Mouse (Mus musculus): Measurements from ENCODE around the gene Vav1. TPM values are rescaled to one million over a fixed set of nuclear protein-coding genes. Genes with fewer than 3 reads are reported as not detected.
"Not testable (repeated sequence)": the region's sequence is repeated elsewhere in the genome, so short reads cannot be mapped to it uniquely, and the experiment has no call there.

Gene Vav1
- polyA plus RNA-seq, 1 experiment from 2014 or later = 20.6 TPM

DNA sequence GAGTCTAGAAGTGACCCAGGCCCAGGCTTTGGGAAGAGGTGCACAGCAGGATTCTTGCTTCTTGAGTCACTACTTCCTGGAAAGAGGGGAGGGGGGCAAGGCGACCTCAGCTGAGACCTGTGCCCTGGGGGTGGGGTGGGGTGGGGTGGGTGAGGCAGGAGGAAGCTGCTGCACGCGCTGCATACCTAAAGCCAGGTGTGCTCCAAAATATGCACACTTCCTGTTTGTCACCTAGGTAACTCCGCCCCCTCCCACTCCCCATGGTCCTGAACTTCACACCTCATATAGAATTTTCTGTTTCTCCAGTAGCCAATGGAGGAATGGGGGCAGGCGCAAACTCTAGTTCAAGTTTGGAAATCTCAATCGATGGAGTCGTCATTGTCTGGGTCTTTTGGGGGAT, 5.1 kb upstream of the Vav1 start:
- ATAC-seq (replicated peaks; ENCODE audit: low FRiP score) (no peak), DNase-seq (ENCODE audit: low spot score) (no peak)
- H3K27ac ChIP-seq (ENCODE audit: low read depth, low read length) = no peak overlapping the region

GRCm38 (mm10) chr17:57274686-57275085, 4.2 kb upstream of the Vav1 start:
- WGBS = 6% methylated on average over 15 of the region's 15 CpGs
- ATAC-seq (replicated peaks; ENCODE audit: low FRiP score) (no peak), DNase-seq (ENCODE audit: low spot score) (no peak)
- Histone ChIP-seq H3K4me1 (replicated peaks; ENCODE audit: control insufficient read depth, insufficient read depth, low read length) (peaks cover 10% of the 10 kb centered on the region), H3K4me2 (peak overlapping the region; percentile 89), H3K9me3 (ENCODE audit: control insufficient read depth, low read length) (no peaks in the 10 kb centered on the region), H3K27ac (ENCODE audit: low read depth, low read length) (no peak overlapping the region), H3K4me3 (ENCODE audit: low read depth, low read length) (peak overlapping the region; percentile 51), H3K36me3 (ENCODE audit: control insufficient read depth, insufficient read depth, low read length) (no peaks in the 10 kb centered on the region), H3K27me3 (replicated peaks; ENCODE audit: control insufficient read depth, insufficient read depth, low read length) (peaks cover 23% of the 10 kb centered on the region), H3K9ac (ENCODE audit: low read depth, low read length) (peak overlapping the region; percentile 10; the same call in 1 of the 2 replicates)

More for the DNA sequence above, 5.1 kb upstream of the Vav1 start:
- no peak overlapping the region for H3K9ac ChIP-seq (ENCODE audit: low read depth, low read length)
- no peaks in the 10 kb centered on the region for H3K9me3 ChIP-seq (ENCODE audit: control insufficient read depth, low read length)
- H3K4me1 ChIP-seq (replicated peaks; ENCODE audit: control insufficient read depth, insufficient read depth, low read length) = peaks cover 10% of the 10 kb centered on the region
- H3K4me3 ChIP-seq (ENCODE audit: low read depth, low read length) = no peak overlapping the region
- 28% methylated on average over 7 of the region's 7 CpGs for WGBS
- peaks cover 23% of the 10 kb centered on the region for H3K27me3 ChIP-seq (replicated peaks; ENCODE audit: control insufficient read depth, insufficient read depth, low read length)
- no peak overlapping the region for H3K4me2 ChIP-seq
- no peaks in the 10 kb centered on the region for H3K36me3 ChIP-seq (ENCODE audit: control insufficient read depth, insufficient read depth, low read length)

GRCm38 (mm10) chr17:57275111-57275996, 3.5 kb upstream of the Vav1 start:
- 1% methylated on average over 53 of the region's 53 CpGs for WGBS
- ATAC-seq (replicated peaks; ENCODE audit: low FRiP score) (peak; percentile 79), DNase-seq (ENCODE audit: low spot score) (peak; percentile 78)
- no peaks in the 10 kb centered on the region for H3K36me3 ChIP-seq (ENCODE audit: control insufficient read depth, insufficient read depth, low read length)
- peaks cover 23% of the 10 kb centered on the region for H3K27me3 ChIP-seq (replicated peaks; ENCODE audit: control insufficient read depth, insufficient read depth, low read length)
- peaks cover 10% of the 10 kb centered on the region for H3K4me1 ChIP-seq (replicated peaks; ENCODE audit: control insufficient read depth, insufficient read depth, low read length)
- no peaks in the 10 kb centered on the region for H3K9me3 ChIP-seq (ENCODE audit: control insufficient read depth, low read length)
- H3K9ac ChIP-seq (ENCODE audit: low read depth, low read length) = peak overlapping the region; percentile 34; the same call in 1 of the 2 replicates
- H3K4me3 ChIP-seq (ENCODE audit: low read depth, low read length) = peak overlapping the region; percentile 51
- peak overlapping the region; percentile 89 for H3K4me2 ChIP-seq
- no peak overlapping the region for H3K27ac ChIP-seq (ENCODE audit: low read depth, low read length)

GRCm38 (mm10) chr17:57275997-57276351, 2.9 kb upstream of the Vav1 start:
- H3K9ac ChIP-seq (ENCODE audit: low read depth, low read length) = no peak overlapping the region
- DNase-seq (ENCODE audit: low spot score) (no peak), ATAC-seq (replicated peaks; ENCODE audit: low FRiP score) (no peak)
- H3K4me1 ChIP-seq (replicated peaks; ENCODE audit: control insufficient read depth, insufficient read depth, low read length) = peaks cover 10% of the 10 kb centered on the region
- H3K36me3 ChIP-seq (ENCODE audit: control insufficient read depth, insufficient read depth, low read length) = no peaks in the 10 kb centered on the region
- no peaks in the 10 kb centered on the region for H3K9me3 ChIP-seq (ENCODE audit: control insufficient read depth, low read length)
- H3K27me3 ChIP-seq (replicated peaks; ENCODE audit: control insufficient read depth, insufficient read depth, low read length) = peaks cover 23% of the 10 kb centered on the region
- H3K4me3 ChIP-seq (ENCODE audit: low read depth, low read length) = peak overlapping the region; percentile 51
- H3K27ac ChIP-seq (ENCODE audit: low read depth, low read length) = no peak overlapping the region
- peak overlapping the region; percentile 89 for H3K4me2 ChIP-seq
- WGBS = 4% methylated on average over 13 of the region's 13 CpGs

DNA sequence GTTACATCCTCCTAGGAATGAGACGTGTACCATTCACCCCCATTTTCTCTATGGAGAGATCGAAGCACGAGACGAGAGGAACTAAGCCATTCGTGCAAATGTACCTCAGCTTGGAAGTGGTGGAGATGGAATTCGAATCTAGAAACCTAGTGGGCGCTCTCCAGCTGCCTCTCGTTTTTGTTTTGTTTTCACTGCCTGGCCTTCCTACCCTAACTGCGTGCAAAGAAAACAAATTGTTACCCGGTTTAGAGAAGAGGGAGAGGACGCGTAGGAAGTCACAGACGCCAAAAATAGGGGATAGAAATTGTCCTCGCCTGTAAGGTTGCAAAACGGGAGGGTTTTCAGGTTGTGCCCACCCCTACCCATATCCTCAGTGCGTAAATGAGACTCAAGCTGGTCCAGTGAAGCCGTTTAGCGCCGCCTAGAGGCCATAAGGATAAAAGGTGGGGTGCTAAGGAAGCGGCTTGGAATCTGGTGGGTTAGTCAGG, 2.2 kb upstream of the Vav1 start:
- H3K4me2 ChIP-seq = peak overlapping the region; percentile 89
- peak overlapping the region; percentile 51 for H3K4me3 ChIP-seq (ENCODE audit: low read depth, low read length)
- DNase-seq (ENCODE audit: low spot score) (peak; percentile 71), ATAC-seq (replicated peaks; ENCODE audit: low FRiP score) (peak; percentile 59)
- WGBS = under 1% methylated on average over 20 of the region's 20 CpGs
- peak overlapping the region; percentile 7; the same call in 1 of the 2 replicates for H3K9ac ChIP-seq (ENCODE audit: low read depth, low read length)
- H3K9me3 ChIP-seq (ENCODE audit: control insufficient read depth, low read length) = no peaks in the 10 kb centered on the region
- peaks cover 23% of the 10 kb centered on the region for H3K27me3 ChIP-seq (replicated peaks; ENCODE audit: control insufficient read depth, insufficient read depth, low read length)
- peaks cover 10% of the 10 kb centered on the region for H3K4me1 ChIP-seq (replicated peaks; ENCODE audit: control insufficient read depth, insufficient read depth, low read length)
- H3K27ac ChIP-seq (ENCODE audit: low read depth, low read length) = no peak overlapping the region
- H3K36me3 ChIP-seq (ENCODE audit: control insufficient read depth, insufficient read depth, low read length) = no peaks in the 10 kb centered on the region

- WGBS = 65% methylated on average over 4 of the region's 5 CpGs
- not testable (repeated sequence) for H3K4me2 ChIP-seq; ATAC-seq (replicated peaks; ENCODE audit: low FRiP score); DNase-seq (ENCODE audit: low spot score); H3K36me3 ChIP-seq (ENCODE audit: control insufficient read depth, insufficient read depth, low read length); H3K9me3 ChIP-seq (ENCODE audit: control insufficient read depth, low read length); H3K9ac ChIP-seq (ENCODE audit: low read depth, low read length); H3K4me3 ChIP-seq (ENCODE audit: low read depth, low read length); H3K27ac ChIP-seq (ENCODE audit: low read depth, low read length)
- Histone ChIP-seq H3K27me3 (replicated peaks; ENCODE audit: control insufficient read depth, insufficient read depth, low read length) (peaks cover 23% of the 10 kb centered on the region), H3K4me1 (replicated peaks; ENCODE audit: control insufficient read depth, insufficient read depth, low read length) (peaks cover 10% of the 10 kb centered on the region)
These were observed 1.2 kb upstream of the Vav1 start for GRCm38 (mm10) chr17:57277598-57278261.

- 42% methylated on average over 2 of the region's 2 CpGs for WGBS
These were observed 363 bp upstream of the Vav1 start for GRCm38 (mm10) chr17:57278537-57278936.

DNA sequence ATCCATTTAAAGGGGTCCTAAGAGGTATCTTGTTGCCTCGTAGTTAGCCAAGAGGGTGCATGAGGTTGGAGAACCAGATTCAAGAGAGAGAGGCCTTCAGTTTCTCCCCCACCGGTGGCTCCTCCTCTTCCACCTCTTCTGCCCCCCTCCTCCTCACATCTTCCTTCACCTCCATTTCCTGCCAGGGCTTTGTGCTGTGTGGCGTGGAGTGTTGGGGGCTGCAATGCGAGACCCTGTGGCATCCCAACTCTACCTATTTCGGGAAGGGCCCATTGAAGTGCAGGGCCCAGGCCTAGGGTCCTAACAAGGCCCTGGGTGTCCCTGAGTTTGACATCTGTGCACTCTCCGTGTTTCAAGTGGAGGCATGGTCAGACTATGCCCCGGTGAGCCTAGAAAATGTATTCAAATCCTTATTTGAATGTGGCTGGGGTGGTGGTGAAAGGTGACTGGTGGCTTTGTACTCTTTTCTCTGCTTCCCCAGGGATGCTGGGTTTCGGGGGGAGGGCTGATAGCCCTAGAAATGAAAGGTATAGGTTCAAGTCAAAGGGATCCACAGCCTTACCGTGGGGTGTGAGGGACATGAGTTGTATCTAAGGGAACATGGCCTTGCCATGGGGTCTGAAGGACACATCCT, 808 bp downstream of the Vav1 start:
- no peak overlapping the region for H3K27ac ChIP-seq (ENCODE audit: low read depth, low read length)
- WGBS = 38% methylated on average over 9 of the region's 9 CpGs
- peak overlapping the region; percentile 51 for H3K4me3 ChIP-seq (ENCODE audit: low read depth, low read length)
- DNase-seq (ENCODE audit: low spot score) = no peak
- H3K4me2 ChIP-seq = peak overlapping the region; percentile 72
- H3K9me3 ChIP-seq (ENCODE audit: control insufficient read depth, low read length) = no peaks in the 10 kb centered on the region
- ATAC-seq (replicated peaks; ENCODE audit: low FRiP score) = no peak
- peaks cover 13% of the 10 kb centered on the region for H3K27me3 ChIP-seq (replicated peaks; ENCODE audit: control insufficient read depth, insufficient read depth, low read length)
- H3K36me3 ChIP-seq (ENCODE audit: control insufficient read depth, insufficient read depth, low read length) = no peaks in the 10 kb centered on the region
- H3K9ac ChIP-seq (ENCODE audit: low read depth, low read length) = peak overlapping the region; percentile 68
- H3K4me1 ChIP-seq (replicated peaks; ENCODE audit: control insufficient read depth, insufficient read depth, low read length) = peaks cover 10% of the 10 kb centered on the region

More at GRCm38 (mm10) chr17:57278537-57278936, 363 bp upstream of the Vav1 start:
- no peak overlapping the region for H3K27ac ChIP-seq (ENCODE audit: low read depth, low read length)
- peaks cover 10% of the 10 kb centered on the region for H3K4me1 ChIP-seq (replicated peaks; ENCODE audit: control insufficient read depth, insufficient read depth, low read length)
- ATAC-seq (replicated peaks; ENCODE audit: low FRiP score) (no peak), DNase-seq (ENCODE audit: low spot score) (no peak)
- no peaks in the 10 kb centered on the region for H3K9me3 ChIP-seq (ENCODE audit: control insufficient read depth, low read length)
- peaks cover 23% of the 10 kb centered on the region for H3K27me3 ChIP-seq (replicated peaks; ENCODE audit: control insufficient read depth, insufficient read depth, low read length)
- H3K4me2 ChIP-seq = peak overlapping the region; percentile 72
- H3K36me3 ChIP-seq (ENCODE audit: control insufficient read depth, insufficient read depth, low read length) = no peaks in the 10 kb centered on the region
- no peak overlapping the region for H3K9ac ChIP-seq (ENCODE audit: low read depth, low read length)
- peak overlapping the region; percentile 51; the same call in 1 of the 2 replicates for H3K4me3 ChIP-seq (ENCODE audit: low read depth, low read length)
